Mouse (Mus musculus): Measurements from ENCODE around the gene Gm20661. TPM values are rescaled to one million over a fixed set of nuclear protein-coding genes. Genes with fewer than 3 reads are reported as not detected.
"Not testable (repeated sequence)": the region's sequence is repeated elsewhere in the genome, so short reads cannot be mapped to it uniquely, and the experiment has no call there.

Gene Gm20661
- polyA plus RNA-seq, 1 experiment, result 0.35 TPM

GRCm38 (mm10) chr9:108010385-108010784 is 27.5 kb downstream of the Gm20661 start:
- no peak overlapping the region for H3K27ac ChIP-seq (ENCODE audit: insufficient read depth, low read length)
- no peak overlapping the region for H3K4me3 ChIP-seq (ENCODE audit: insufficient read depth, low read length)
- TF ChIP-seq POLR2A (IDR thresholded peaks at IDR 0.05; ENCODE audit: extremely low read depth, insufficient read depth, low read length), result no peak
- TF ChIP-seq CTCF (IDR thresholded peaks at IDR 0.05; ENCODE audit: extremely low read depth, insufficient read depth, low read length), result no peak
- peaks cover 8% of the 10 kb centered on the region for H3K4me1 ChIP-seq (ENCODE audit: control insufficient read depth, insufficient read depth, low read length)

GRCm38 (mm10) chr9:108013577-108013976 is 30.7 kb downstream of the Gm20661 start:
- H3K4me3 ChIP-seq (ENCODE audit: insufficient read depth, low read length); H3K27ac ChIP-seq (ENCODE audit: insufficient read depth, low read length); H3K4me1 ChIP-seq (ENCODE audit: control insufficient read depth, insufficient read depth, low read length): not testable (repeated sequence)

- no peak overlapping the region for H3K4me3 ChIP-seq (ENCODE audit: insufficient read depth, low read length)
- H3K4me1 ChIP-seq (ENCODE audit: control insufficient read depth, insufficient read depth, low read length), result peaks cover 10% of the 10 kb centered on the region
- no peak for TF ChIP-seq POLR2A (IDR thresholded peaks at IDR 0.05; ENCODE audit: extremely low read depth, insufficient read depth, low read length)
- TF ChIP-seq CTCF (IDR thresholded peaks at IDR 0.05; ENCODE audit: extremely low read depth, insufficient read depth, low read length), result no peak
- H3K27ac ChIP-seq (ENCODE audit: insufficient read depth, low read length), result no peak overlapping the region
These were observed 34.3 kb downstream of the Gm20661 start for GRCm38 (mm10) chr9:108017127-108017526.

GRCm38 (mm10) chr9:108020741-108021140 is 37.9 kb downstream of the Gm20661 start:
- Histone ChIP-seq H3K27ac (ENCODE audit: insufficient read depth, low read length) (no peak overlapping the region), H3K4me3 (ENCODE audit: insufficient read depth, low read length) (no peak overlapping the region), H3K4me1 (ENCODE audit: control insufficient read depth, insufficient read depth, low read length) (peaks cover 10% of the 10 kb centered on the region)
- TF ChIP-seq POLR2A (IDR thresholded peaks at IDR 0.05; ENCODE audit: extremely low read depth, insufficient read depth, low read length), result no peak
- no peak for TF ChIP-seq CTCF (IDR thresholded peaks at IDR 0.05; ENCODE audit: extremely low read depth, insufficient read depth, low read length)

- Histone ChIP-seq H3K27ac (ENCODE audit: insufficient read depth, low read length) (no peak overlapping the region), H3K4me3 (ENCODE audit: insufficient read depth, low read length) (no peak overlapping the region), H3K4me1 (ENCODE audit: control insufficient read depth, insufficient read depth, low read length) (peaks cover 4% of the 10 kb centered on the region)
- TF ChIP-seq POLR2A (IDR thresholded peaks at IDR 0.05; ENCODE audit: extremely low read depth, insufficient read depth, low read length) (no peak), CTCF (IDR thresholded peaks at IDR 0.05; ENCODE audit: extremely low read depth, insufficient read depth, low read length) (no peak)
These were observed 40.4 kb downstream of the Gm20661 start for GRCm38 (mm10) chr9:108023216-108023615.

- Histone ChIP-seq H3K27ac (ENCODE audit: insufficient read depth, low read length) (no peak overlapping the region), H3K4me3 (ENCODE audit: insufficient read depth, low read length) (no peak overlapping the region), H3K4me1 (ENCODE audit: control insufficient read depth, insufficient read depth, low read length) (peaks cover 2% of the 10 kb centered on the region; the same call in 1 of the 2 replicates)
- TF ChIP-seq CTCF (IDR thresholded peaks at IDR 0.05; ENCODE audit: extremely low read depth, insufficient read depth, low read length) (no peak), POLR2A (IDR thresholded peaks at IDR 0.05; ENCODE audit: extremely low read depth, insufficient read depth, low read length) (no peak)
These were observed 43.7 kb downstream of the Gm20661 start for GRCm38 (mm10) chr9:108026584-108026983.

GRCm38 (mm10) chr9:108027867-108028266 is 45.0 kb downstream of the Gm20661 start:
- H3K4me1 ChIP-seq (ENCODE audit: control insufficient read depth, insufficient read depth, low read length), result no peaks in the 10 kb centered on the region
- TF ChIP-seq CTCF (IDR thresholded peaks at IDR 0.05; ENCODE audit: extremely low read depth, insufficient read depth, low read length) (no peak), POLR2A (IDR thresholded peaks at IDR 0.05; ENCODE audit: extremely low read depth, insufficient read depth, low read length) (no peak)

GRCm38 (mm10) chr9:108032126-108032525 is 49.3 kb downstream of the Gm20661 start:
- Histone ChIP-seq H3K4me1 (ENCODE audit: control insufficient read depth, insufficient read depth, low read length) (no peaks in the 10 kb centered on the region), H3K27ac (ENCODE audit: insufficient read depth, low read length) (no peak overlapping the region), H3K4me3 (ENCODE audit: insufficient read depth, low read length) (no peak overlapping the region)
- TF ChIP-seq CTCF (IDR thresholded peaks at IDR 0.05; ENCODE audit: extremely low read depth, insufficient read depth, low read length) (no peak), POLR2A (IDR thresholded peaks at IDR 0.05; ENCODE audit: extremely low read depth, insufficient read depth, low read length) (no peak)

More at GRCm38 (mm10) chr9:108027867-108028266, 45.0 kb downstream of the Gm20661 start:
- Histone ChIP-seq H3K4me3 (ENCODE audit: insufficient read depth, low read length) (no peak overlapping the region), H3K27ac (ENCODE audit: insufficient read depth, low read length) (no peak overlapping the region)

- TF ChIP-seq CTCF (IDR thresholded peaks at IDR 0.05; ENCODE audit: extremely low read depth, insufficient read depth, low read length), result no peak
- TF ChIP-seq POLR2A (IDR thresholded peaks at IDR 0.05; ENCODE audit: extremely low read depth, insufficient read depth, low read length), result no peak
- no peak overlapping the region for H3K4me3 ChIP-seq (ENCODE audit: insufficient read depth, low read length)
- H3K27ac ChIP-seq (ENCODE audit: insufficient read depth, low read length), result no peak overlapping the region
- H3K4me1 ChIP-seq (ENCODE audit: control insufficient read depth, insufficient read depth, low read length), result no peaks in the 10 kb centered on the region
These were observed 52.7 kb downstream of the Gm20661 start for GRCm38 (mm10) chr9:108035331-108036156.

Other genes with a start within 250 kb of the Gm20661 start
- 138 and 156 TPM in 2 replicates for gene Rbm5, start 212.1 kb upstream of the Gm20661 start, polyA plus RNA-seq (2012; rRNA removed)
- gene Rbm6, start 109.8 kb upstream of the Gm20661 start, polyA plus RNA-seq (2012; rRNA removed), result 60.7 and 62.5 TPM in 2 replicates
- 29.4 and 31.2 TPM in 2 replicates for gene Mon1a, start 94.9 kb upstream of the Gm20661 start, polyA plus RNA-seq (2012; rRNA removed)
- gene Mst1r, start 76.2 kb upstream of the Gm20661 start, polyA plus RNA-seq (2012; rRNA removed), result 2.0 and 2.4 TPM in 2 replicates
- not detected in 2 replicates for gene Actl11, start 54.6 kb upstream of the Gm20661 start, polyA plus RNA-seq (2012; rRNA removed)
- gene Camkv, start 47.4 kb upstream of the Gm20661 start, polyA plus RNA-seq (2012; rRNA removed), result 459 and 489 TPM in 2 replicates
- gene Traip, start 32.9 kb upstream of the Gm20661 start, polyA plus RNA-seq (2012; rRNA removed), result 11.1 and 15.7 TPM in 2 replicates
- gene Uba7, start 7.6 kb upstream of the Gm20661 start, polyA plus RNA-seq (2012; rRNA removed), result 13.5 and 14.9 TPM in 2 replicates
- gene Inka1, start 2.8 kb downstream of the Gm20661 start, polyA plus RNA-seq (2012; rRNA removed), result 4.8 and 7.4 TPM in 2 replicates
- 1.9 and 4.2 TPM in 2 replicates for gene Cdhr4, start 9.4 kb downstream of the Gm20661 start, polyA plus RNA-seq (2012; rRNA removed)
- 4.5 and 5.6 TPM in 2 replicates for gene Gm20662, start 13.3 kb downstream of the Gm20661 start, polyA plus RNA-seq (2012; rRNA removed)
- 180 and 186 TPM in 2 replicates for gene Ip6k1, start 19.4 kb downstream of the Gm20661 start, polyA plus RNA-seq (2012; rRNA removed)
- gene Gmppb, start 66.2 kb downstream of the Gm20661 start, polyA plus RNA-seq (2012; rRNA removed), result 14.4 and 14.5 TPM in 2 replicates
- 1.6 and 1.7 TPM in 2 replicates for gene Amigo3, start 70.1 kb downstream of the Gm20661 start, polyA plus RNA-seq (2012; rRNA removed)
- gene Mst1, start 97.4 kb downstream of the Gm20661 start, polyA plus RNA-seq (2012; rRNA removed), result 0.10 TPM in 1 of 2 replicates, not detected in the other
- 76.2 and 82.3 TPM in 2 replicates for gene Rnf123, start 100.3 kb downstream of the Gm20661 start, polyA plus RNA-seq (2012; rRNA removed)
- 26.1 TPM in 2 replicates for gene Apeh, start 111.5 kb downstream of the Gm20661 start, polyA plus RNA-seq (2012; rRNA removed)
- gene Bsn, start 207.3 kb downstream of the Gm20661 start, polyA plus RNA-seq (2012; rRNA removed), result 105 and 106 TPM in 2 replicates